Mouse (Mus musculus) monocyte, adult 59 days (primary cell): ENCODE results near the gene Tmed8. TPM values are rescaled to one million over a fixed set of nuclear protein-coding genes. Genes with fewer than 3 reads are reported as not detected.

Source experiments
- total RNA-seq, 2 experiments: library from RNA; stranded (reverse); gene quantifications; one replicate each; pipeline ENCODE4 v1.2.4; 2023

The Tmed8 gene
- 1 to 10 TPM; 7.0 to 7.2 TPM for total RNA-seq

DNA sequence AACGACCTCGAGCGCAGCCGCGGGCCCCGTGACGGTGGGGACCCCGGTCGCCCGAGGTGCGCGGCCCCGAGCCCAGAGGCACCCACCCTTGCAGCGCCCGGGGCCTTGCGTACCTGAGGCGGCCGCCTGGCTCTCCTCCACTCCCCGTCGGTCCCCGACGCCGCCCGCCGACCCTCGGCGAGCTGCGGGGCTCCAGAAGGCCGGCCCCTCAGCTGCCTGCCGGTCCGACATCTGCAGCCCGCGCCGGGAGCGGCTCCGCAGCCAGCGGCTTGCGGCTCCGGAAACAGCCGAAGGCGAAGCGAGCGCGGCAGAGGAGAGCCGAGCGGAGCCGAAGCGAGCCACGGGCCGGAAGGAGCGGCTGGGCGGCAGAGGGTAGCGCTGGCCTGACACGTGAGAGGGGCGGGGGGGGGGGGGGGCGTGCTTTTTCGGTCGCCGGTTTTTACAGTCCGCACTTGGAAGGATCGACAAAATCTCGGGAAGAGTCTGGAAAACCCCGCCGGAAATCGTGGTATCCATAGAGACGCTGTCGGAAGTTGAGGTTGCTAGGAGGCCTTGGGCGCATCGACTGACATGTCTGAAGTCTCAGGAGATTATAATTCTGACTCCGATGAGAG lies at the start of gene Tmed8:
TSS of gene Tmed8 (minus strand) at position 482 of the 614 bp plus-strand sequence.

GRCm38 (mm10) chr12:87238632-87239031 lies 38.4 kb upstream of the Tmed8 start, which contains the start of gene Noxred1:
TSS of gene Noxred1 (minus strand) at chr12:87238732.

DNA sequence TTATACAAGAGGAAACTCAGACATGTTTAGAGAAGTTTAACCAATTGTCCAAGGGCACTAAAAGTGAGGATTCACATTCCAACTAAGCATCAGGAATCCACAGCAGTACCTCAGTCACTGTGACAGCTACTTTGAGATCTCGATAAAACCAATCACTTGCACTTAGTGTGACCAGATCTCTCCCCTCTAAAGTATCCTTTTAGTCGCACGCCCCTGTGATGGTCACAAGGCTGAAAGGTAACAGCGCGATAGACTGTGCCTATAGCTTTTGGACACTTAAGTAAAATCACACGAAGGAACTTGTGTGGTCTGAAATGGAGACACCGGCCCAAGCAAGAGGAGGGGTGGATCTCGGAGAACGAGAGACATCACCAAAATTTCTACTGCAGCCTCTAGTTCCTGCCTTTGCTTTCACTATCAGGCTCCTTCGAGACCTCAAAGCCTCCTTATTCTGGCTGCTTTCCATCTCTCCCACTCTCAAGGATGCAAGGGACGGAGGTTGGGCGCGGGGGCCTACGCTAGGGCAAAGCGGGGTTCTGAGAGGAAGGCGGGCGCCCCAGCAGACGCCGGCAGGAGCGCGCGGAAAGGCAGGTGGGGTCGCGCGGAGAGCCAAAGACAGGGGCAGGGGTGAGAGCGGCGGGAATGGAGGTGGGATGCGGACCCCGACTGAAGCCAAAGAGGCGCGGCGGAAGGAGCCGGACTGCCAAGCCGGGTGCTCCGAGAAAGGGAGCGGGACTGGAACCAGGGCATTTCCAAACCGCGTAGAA lies 865 bp downstream of the Tmed8 start, which contains the start of gene Samd15:
TSS of gene Samd15 (plus strand) at position 518 of the 767 bp plus-strand sequence.

DNA sequence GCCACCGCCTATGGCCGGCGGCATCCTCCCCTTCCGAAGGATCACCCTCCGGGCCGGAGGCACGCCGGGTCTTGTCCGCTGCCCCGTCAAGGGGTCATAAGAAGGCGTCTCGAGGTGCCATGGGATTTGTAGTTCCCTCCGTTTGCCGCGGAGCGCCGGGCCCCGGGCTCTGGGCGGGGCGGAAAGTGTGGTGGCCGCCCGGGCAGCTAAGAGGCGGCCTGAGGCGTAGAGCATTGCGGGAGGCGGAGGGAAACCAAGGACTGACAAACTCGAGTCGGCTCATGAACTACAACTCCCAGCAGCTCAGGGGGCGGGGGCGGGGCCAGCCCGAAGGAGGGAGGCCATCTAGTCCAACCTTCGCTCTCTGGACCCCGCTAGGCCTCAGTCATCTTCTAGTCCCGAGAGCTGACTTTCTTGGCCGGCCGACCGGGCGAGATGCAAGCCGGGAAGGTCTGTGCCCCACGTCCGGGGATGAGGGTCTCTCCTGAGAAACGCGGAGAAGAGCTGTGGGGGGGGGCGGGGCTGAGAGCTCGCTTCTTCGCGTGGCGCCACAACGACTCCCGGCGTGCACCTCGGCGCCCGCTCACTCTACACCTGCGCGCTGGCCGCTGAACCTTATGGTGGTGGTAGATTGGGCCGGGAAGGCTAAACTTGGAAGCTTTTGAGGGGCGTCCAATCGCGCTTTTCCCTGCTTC lies 52.7 kb downstream of the Tmed8 start, which contains the start of gene Pomt2:
TSS of gene Pomt2 (minus strand) at position 574 of the 695 bp plus-strand sequence.

GRCm38 (mm10) chr12:87146966-87147365 lies 53.3 kb downstream of the Tmed8 start, which contains the start of gene Gstz1:
TSS of gene Gstz1 (plus strand) at chr12:87147165.

Other genes with a start within 250 kb of the Tmed8 start
- gene Zdhhc22, start 210.0 kb downstream of the Tmed8 start, total RNA-seq, result not detected
- gene Tmem63c, start 179.1 kb downstream of the Tmed8 start, total RNA-seq, result not detected
- gene Ngb, start 97.9 kb downstream of the Tmed8 start, total RNA-seq, result under 1 TPM in 1 of 2 experiments, not detected in 1; 0.79 TPM
- gene Gstz1, start 53.3 kb downstream of the Tmed8 start, total RNA-seq, result 1 to 10 TPM; 7.6 to 8.5 TPM
- 1 to 10 TPM; 5.0 to 5.6 TPM for gene Pomt2, start 52.5 kb downstream of the Tmed8 start, total RNA-seq
- not detected for gene Samd15, start 731 bp downstream of the Tmed8 start, total RNA-seq
- gene Noxred1, start 38.3 kb upstream of the Tmed8 start, total RNA-seq, result under 1 TPM; 0.50 to 0.61 TPM
- 10 to 100 TPM; 24.7 to 25.7 TPM for gene Vipas39, start 65.8 kb upstream of the Tmed8 start, total RNA-seq
- 10 to 100 TPM; 82.8 to 93.1 TPM for gene Ahsa1, start 66.0 kb upstream of the Tmed8 start, total RNA-seq
- not detected for gene Ism2, start 99.3 kb upstream of the Tmed8 start, total RNA-seq
- gene Sptlc2, start 187.9 kb upstream of the Tmed8 start, total RNA-seq, result 100 to 1,000 TPM; 131 to 147 TPM
- gene Slirp, start 243.4 kb upstream of the Tmed8 start, total RNA-seq, result 10 to 100 TPM; 41.1 to 49.8 TPM
- gene Alkbh1, start 243.6 kb upstream of the Tmed8 start, total RNA-seq, result 10 to 100 TPM; 32.7 to 32.8 TPM